Mouse (Mus musculus): ENCODE results near the gene Sft2d1. TPM values are rescaled to one million over a fixed set of nuclear protein-coding genes. Genes with fewer than 3 reads are reported as not detected.

The Sft2d1 gene
- total and polyA plus RNA-seq, 2 experiments = 59.7 to 67.4 TPM

- Histone ChIP-seq H3K27me3 (ENCODE audit: control insufficient read depth, insufficient read depth, low read length) (no peaks in the 10 kb centered on the region), H3K79me2 (ENCODE audit: control insufficient read depth, insufficient read depth, low read length) (peaks cover 2% of the 10 kb centered on the region; the same call in 1 of the 2 replicates), H3K9ac (ENCODE audit: low read depth, low read length) (no peak overlapping the region), H3K4me3 (ENCODE audit: insufficient read depth, low read depth, low read length) (no peak overlapping the region), H3K4me1 (ENCODE audit: control insufficient read depth, insufficient read depth, low read length) (peaks cover 19% of the 10 kb centered on the region), H3K36me3 (ENCODE audit: control insufficient read depth, insufficient read depth, low read length) (peaks cover 16% of the 10 kb centered on the region), H3K27ac (replicated peaks; ENCODE audit: insufficient read depth, low read depth, low read length) (peak overlapping the region; percentile 32; the same call in 1 of the 2 replicates)
- DNase-seq (ENCODE audit: extremely low read depth, low read depth, low spot score) = no peak
- WGBS = 66% methylated on average over 5 of the region's 5 CpGs
- no peak for TF ChIP-seq POLR2A (IDR thresholded peaks at IDR 0.05; ENCODE audit: extremely low read depth, insufficient read depth, low read length)
- TF ChIP-seq CTCF (IDR thresholded peaks at IDR 0.05; ENCODE audit: low read depth, low read length) = no peak
Measured at GRCm38 (mm10) chr17:8297746-8298145, 13.2 kb upstream of the Sft2d1 start.

- H3K79me2 ChIP-seq (ENCODE audit: control insufficient read depth, insufficient read depth, low read length) = peaks cover 2% of the 10 kb centered on the region; the same call in 1 of the 2 replicates
- no peak overlapping the region for H3K4me3 ChIP-seq (ENCODE audit: insufficient read depth, low read depth, low read length)
- peak overlapping the region; percentile 44 for H3K27ac ChIP-seq (replicated peaks; ENCODE audit: insufficient read depth, low read depth, low read length)
- 40% methylated on average over 2 of the region's 2 CpGs for WGBS
- H3K36me3 ChIP-seq (ENCODE audit: control insufficient read depth, insufficient read depth, low read length) = peaks cover 13% of the 10 kb centered on the region
- no peak overlapping the region for H3K9ac ChIP-seq (ENCODE audit: low read depth, low read length)
- H3K4me1 ChIP-seq (ENCODE audit: control insufficient read depth, insufficient read depth, low read length) = peaks cover 19% of the 10 kb centered on the region
- H3K27me3 ChIP-seq (ENCODE audit: control insufficient read depth, insufficient read depth, low read length) = no peaks in the 10 kb centered on the region
- DNase-seq (ENCODE audit: extremely low read depth, low read depth, low spot score) = peak; percentile 71
- no peak for TF ChIP-seq POLR2A (IDR thresholded peaks at IDR 0.05; ENCODE audit: extremely low read depth, insufficient read depth, low read length)
- TF ChIP-seq CTCF (IDR thresholded peaks at IDR 0.05; ENCODE audit: low read depth, low read length) = no peak
Measured at GRCm38 (mm10) chr17:8298281-8298680, 12.6 kb upstream of the Sft2d1 start.

GRCm38 (mm10) chr17:8299524-8299923 is 11.4 kb upstream of the Sft2d1 start:
- 0 out of 2 replicates have a peak, but pooled peaks have one; percentile 17 for TF ChIP-seq CTCF (IDR thresholded peaks at IDR 0.05; ENCODE audit: low read depth, low read length)
- no peak for TF ChIP-seq POLR2A (IDR thresholded peaks at IDR 0.05; ENCODE audit: extremely low read depth, insufficient read depth, low read length)
- Histone ChIP-seq H3K9ac (ENCODE audit: low read depth, low read length) (no peak overlapping the region), H3K79me2 (ENCODE audit: control insufficient read depth, insufficient read depth, low read length) (no peaks in the 10 kb centered on the region; the same call in 1 of the 2 replicates), H3K27me3 (ENCODE audit: control insufficient read depth, insufficient read depth, low read length) (no peaks in the 10 kb centered on the region), H3K4me3 (ENCODE audit: insufficient read depth, low read depth, low read length) (no peak overlapping the region), H3K4me1 (ENCODE audit: control insufficient read depth, insufficient read depth, low read length) (peaks cover 22% of the 10 kb centered on the region), H3K36me3 (ENCODE audit: control insufficient read depth, insufficient read depth, low read length) (peaks cover 7% of the 10 kb centered on the region), H3K27ac (replicated peaks; ENCODE audit: insufficient read depth, low read depth, low read length) (no peak overlapping the region; the same call in 1 of the 2 replicates)
- DNase-seq (ENCODE audit: extremely low read depth, low read depth, low spot score) = peak; percentile 94

GRCm38 (mm10) chr17:8301515-8301914 is 9.4 kb upstream of the Sft2d1 start:
- H3K9ac ChIP-seq (ENCODE audit: low read depth, low read length) = no peak overlapping the region
- peaks cover 35% of the 10 kb centered on the region for H3K4me1 ChIP-seq (ENCODE audit: control insufficient read depth, insufficient read depth, low read length)
- no peak overlapping the region for H3K27ac ChIP-seq (replicated peaks; ENCODE audit: insufficient read depth, low read depth, low read length)
- WGBS = 78% methylated on average over 4 of the region's 4 CpGs
- TF ChIP-seq CTCF (IDR thresholded peaks at IDR 0.05; ENCODE audit: low read depth, low read length) = no peak
- TF ChIP-seq POLR2A (IDR thresholded peaks at IDR 0.05; ENCODE audit: extremely low read depth, insufficient read depth, low read length) = no peak
- DNase-seq (ENCODE audit: extremely low read depth, low read depth, low spot score) = no peak
- H3K79me2 ChIP-seq (ENCODE audit: control insufficient read depth, insufficient read depth, low read length) = no peaks in the 10 kb centered on the region; the same call in 1 of the 2 replicates
- no peak overlapping the region for H3K4me3 ChIP-seq (ENCODE audit: insufficient read depth, low read depth, low read length)
- H3K36me3 ChIP-seq (ENCODE audit: control insufficient read depth, insufficient read depth, low read length) = peaks cover under 1% of the 10 kb centered on the region; the same call in 1 of the 2 replicates
- no peaks in the 10 kb centered on the region for H3K27me3 ChIP-seq (ENCODE audit: control insufficient read depth, insufficient read depth, low read length)

GRCm38 (mm10) chr17:8302772-8303438 is 8.0 kb upstream of the Sft2d1 start:
- 82% methylated on average over 7 of the region's 7 CpGs for whole genome bisulfite sequencing
- Histone ChIP-seq H3K27ac (replicated peaks; ENCODE audit: insufficient read depth, low read depth, low read length) (no peak overlapping the region), H3K79me2 (ENCODE audit: control insufficient read depth, insufficient read depth, low read length) (no peaks in the 10 kb centered on the region; the same call in 1 of the 2 replicates), H3K4me3 (ENCODE audit: insufficient read depth, low read depth, low read length) (no peak overlapping the region), H3K9ac (ENCODE audit: low read depth, low read length) (no peak overlapping the region), H3K27me3 (ENCODE audit: control insufficient read depth, insufficient read depth, low read length) (no peaks in the 10 kb centered on the region), H3K4me1 (ENCODE audit: control insufficient read depth, insufficient read depth, low read length) (peaks cover 32% of the 10 kb centered on the region), H3K36me3 (ENCODE audit: control insufficient read depth, insufficient read depth, low read length) (no peaks in the 10 kb centered on the region)
- no peak for TF ChIP-seq POLR2A (IDR thresholded peaks at IDR 0.05; ENCODE audit: extremely low read depth, insufficient read depth, low read length)
- TF ChIP-seq CTCF (IDR thresholded peaks at IDR 0.05; ENCODE audit: low read depth, low read length) = no peak
- no peak for DNase-seq (ENCODE audit: extremely low read depth, low read depth, low spot score)

GRCm38 (mm10) chr17:8303671-8304070 is 7.2 kb upstream of the Sft2d1 start:
- H3K9ac ChIP-seq (ENCODE audit: low read depth, low read length) = no peak overlapping the region
- TF ChIP-seq CTCF (IDR thresholded peaks at IDR 0.05; ENCODE audit: low read depth, low read length) (no peak), POLR2A (IDR thresholded peaks at IDR 0.05; ENCODE audit: extremely low read depth, insufficient read depth, low read length) (no peak)
- no peaks in the 10 kb centered on the region for H3K36me3 ChIP-seq (ENCODE audit: control insufficient read depth, insufficient read depth, low read length)
- peaks cover 26% of the 10 kb centered on the region for H3K4me1 ChIP-seq (ENCODE audit: control insufficient read depth, insufficient read depth, low read length)
- no peak for DNase-seq (ENCODE audit: extremely low read depth, low read depth, low spot score)
- no peak overlapping the region for H3K4me3 ChIP-seq (ENCODE audit: insufficient read depth, low read depth, low read length)
- WGBS = 86% methylated on average over 5 of the region's 5 CpGs
- no peak overlapping the region for H3K27ac ChIP-seq (replicated peaks; ENCODE audit: insufficient read depth, low read depth, low read length)
- H3K27me3 ChIP-seq (ENCODE audit: control insufficient read depth, insufficient read depth, low read length) = no peaks in the 10 kb centered on the region
- no peaks in the 10 kb centered on the region; the same call in 1 of the 2 replicates for H3K79me2 ChIP-seq (ENCODE audit: control insufficient read depth, insufficient read depth, low read length)

Data from liver, adult 2 months (tissue).